Mouse (Mus musculus): ENCODE measurements around the gene Shisa5. TPM values are rescaled to one million over a fixed set of nuclear protein-coding genes. Genes with fewer than 3 reads are reported as not detected.
A peak's percentile ranks its signal among the peaks of the same experiment; 100 is the strongest.

Shisa5 gene
- 78.6 and 83.1 TPM in 2 replicates for polyA plus RNA-seq (2012; rRNA removed)

- TF ChIP-seq POLR2A (IDR thresholded peaks at IDR 0.05; ENCODE audit: borderline replicate concordance, extremely low read depth, insufficient read depth, insufficient read length, poor library complexity, severe bottlenecking) (0 out of 2 replicates have a peak, but pooled peaks have one; percentile 28), CTCF (IDR thresholded peaks at IDR 0.05; ENCODE audit: borderline replicate concordance, extremely low read depth, insufficient read depth, insufficient read length) (no peak)
- DNase-seq (ENCODE audit: low read depth) = peak; percentile 68
These were observed at the start of gene Shisa5 for GRCm38 (mm10) chr9:109038086-109038895. Gene Shisa5, plus strand, starts transcription at chr9:109038565.

DNA sequence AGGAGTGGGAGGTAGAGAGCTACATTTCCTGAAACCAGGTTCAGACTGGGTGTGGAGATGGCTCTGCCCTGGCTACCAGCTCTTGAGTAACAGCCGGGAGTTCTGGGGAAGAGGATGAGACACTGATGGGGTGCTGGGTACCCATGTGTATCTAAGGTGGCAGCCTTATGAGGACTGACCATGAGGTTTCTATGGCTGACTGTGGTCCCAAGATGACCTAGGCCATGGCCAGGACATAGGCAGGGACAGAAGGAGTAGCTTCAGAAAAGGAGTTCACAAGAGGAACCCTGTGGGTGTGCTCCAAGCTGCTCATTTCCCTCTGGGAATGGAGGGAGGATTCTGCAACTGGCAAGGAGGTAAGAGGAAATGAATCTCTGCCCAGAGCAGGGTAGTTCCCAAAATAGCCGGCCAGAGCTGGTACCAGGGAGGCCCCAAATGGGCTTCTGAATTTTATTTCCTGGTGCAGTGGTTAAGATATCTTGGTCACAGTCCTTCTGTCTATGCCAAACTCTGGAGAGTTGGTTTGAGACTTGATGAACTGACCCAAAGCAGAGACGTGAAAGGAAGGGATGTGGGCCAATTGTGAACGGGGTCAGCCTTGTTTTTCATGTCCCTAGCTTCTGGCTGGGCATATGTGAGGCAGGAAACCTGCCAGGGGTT lies 48.4 kb upstream of the Shisa5 start:
- no peak for TF ChIP-seq CTCF (IDR thresholded peaks at IDR 0.05; ENCODE audit: borderline replicate concordance, extremely low read depth, insufficient read depth, insufficient read length)
- TF ChIP-seq POLR2A (IDR thresholded peaks at IDR 0.05; ENCODE audit: borderline replicate concordance, extremely low read depth, insufficient read depth, insufficient read length, poor library complexity, severe bottlenecking) = no peak
- DNase-seq (ENCODE audit: low read depth) = no peak

DNA sequence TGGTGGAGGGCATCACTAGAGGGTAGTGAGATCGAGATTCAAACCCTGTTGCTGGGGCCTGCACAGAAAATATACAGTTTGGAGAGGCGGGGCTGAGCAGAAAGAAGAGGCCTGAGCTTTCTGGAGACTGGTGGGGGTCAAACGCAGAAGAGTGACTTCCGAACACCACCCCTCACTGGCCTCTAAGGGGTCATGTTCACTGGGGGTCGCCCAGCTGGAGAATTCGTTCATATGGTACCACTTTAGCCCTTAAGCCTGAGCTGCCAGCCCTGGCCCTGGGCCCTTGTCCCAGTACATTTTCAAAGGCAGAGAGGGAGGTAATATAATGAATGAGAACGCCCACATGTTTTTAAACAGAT lies 47.9 kb upstream of the Shisa5 start:
- TF ChIP-seq CTCF (IDR thresholded peaks at IDR 0.05; ENCODE audit: borderline replicate concordance, extremely low read depth, insufficient read depth, insufficient read length) (no peak), POLR2A (IDR thresholded peaks at IDR 0.05; ENCODE audit: borderline replicate concordance, extremely low read depth, insufficient read depth, insufficient read length, poor library complexity, severe bottlenecking) (no peak)
- no peak for DNase-seq (ENCODE audit: low read depth)

- TF ChIP-seq POLR2A (IDR thresholded peaks at IDR 0.05; ENCODE audit: borderline replicate concordance, extremely low read depth, insufficient read depth, insufficient read length, poor library complexity, severe bottlenecking) (peak; percentile 51; the same call in 1 of the 2 replicates), CTCF (IDR thresholded peaks at IDR 0.05; ENCODE audit: borderline replicate concordance, extremely low read depth, insufficient read depth, insufficient read length) (no peak)
- DNase-seq (ENCODE audit: low read depth) = peak; percentile 100
These were observed 46.8 kb upstream of the Shisa5 start, which contains the start of gene Pfkfb4 for GRCm38 (mm10) chr9:108991428-108992084. Gene Pfkfb4, plus strand, starts transcription at chr9:108991778.

GRCm38 (mm10) chr9:108992085-108992469 lies 46.3 kb upstream of the Shisa5 start:
- TF ChIP-seq CTCF (IDR thresholded peaks at IDR 0.05; ENCODE audit: borderline replicate concordance, extremely low read depth, insufficient read depth, insufficient read length) (no peak), POLR2A (IDR thresholded peaks at IDR 0.05; ENCODE audit: borderline replicate concordance, extremely low read depth, insufficient read depth, insufficient read length, poor library complexity, severe bottlenecking) (no peak)
- DNase-seq (ENCODE audit: low read depth) = no peak

GRCm38 (mm10) chr9:108992620-108993361 lies 45.6 kb upstream of the Shisa5 start:
- DNase-seq (ENCODE audit: low read depth) = no peak
- TF ChIP-seq CTCF (IDR thresholded peaks at IDR 0.05; ENCODE audit: borderline replicate concordance, extremely low read depth, insufficient read depth, insufficient read length) (no peak), POLR2A (IDR thresholded peaks at IDR 0.05; ENCODE audit: borderline replicate concordance, extremely low read depth, insufficient read depth, insufficient read length, poor library complexity, severe bottlenecking) (no peak)

- DNase-seq (ENCODE audit: low read depth) = no peak
- no peak for TF ChIP-seq CTCF (IDR thresholded peaks at IDR 0.05; ENCODE audit: borderline replicate concordance, extremely low read depth, insufficient read depth, insufficient read length)
- no peak for TF ChIP-seq POLR2A (IDR thresholded peaks at IDR 0.05; ENCODE audit: borderline replicate concordance, extremely low read depth, insufficient read depth, insufficient read length, poor library complexity, severe bottlenecking)
These were observed 42.0 kb upstream of the Shisa5 start for GRCm38 (mm10) chr9:108996411-108996810.

DNA sequence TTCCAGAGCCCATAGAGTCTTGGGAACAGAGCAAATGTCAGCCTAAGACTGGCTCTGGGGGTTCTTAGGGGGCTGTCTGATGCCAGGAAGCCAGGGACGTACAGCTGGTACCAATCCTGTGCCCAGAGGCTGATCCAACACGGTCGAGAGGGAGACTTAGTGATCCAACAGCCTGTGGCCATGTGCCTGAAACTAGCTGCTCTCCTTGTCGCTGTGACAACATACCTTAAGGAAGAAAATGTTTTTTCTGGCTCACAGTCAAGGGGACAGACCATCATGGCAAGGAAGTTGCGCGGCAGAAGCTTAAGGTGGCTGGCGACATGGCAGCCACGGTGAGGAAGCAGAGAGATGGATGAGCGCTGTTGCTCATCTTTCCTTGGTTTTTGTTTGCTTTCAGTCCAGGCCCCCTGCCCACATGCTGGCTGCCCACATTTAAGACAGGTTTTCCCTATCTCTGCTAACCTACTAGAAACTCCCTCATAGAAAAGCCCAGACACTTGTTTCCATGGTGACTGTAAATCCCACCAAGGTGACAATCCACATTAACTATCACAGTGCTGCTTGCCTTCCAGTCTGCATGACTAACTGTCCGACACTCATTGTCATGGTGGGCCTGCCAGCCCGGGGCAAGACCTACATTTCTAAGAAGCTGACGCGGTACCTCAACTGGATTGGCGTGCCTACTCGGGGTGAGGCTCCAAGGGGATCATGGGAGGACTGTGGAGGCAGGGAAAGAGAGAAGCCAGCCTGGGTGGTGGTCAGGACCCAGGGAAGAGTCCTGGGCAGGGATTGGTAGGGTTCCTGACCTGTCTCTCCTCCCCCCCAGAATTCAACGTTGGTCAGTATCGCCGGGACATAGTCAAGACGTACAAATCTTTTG lies 39.8 kb upstream of the Shisa5 start:
- no peak for TF ChIP-seq POLR2A (IDR thresholded peaks at IDR 0.05; ENCODE audit: borderline replicate concordance, extremely low read depth, insufficient read depth, insufficient read length, poor library complexity, severe bottlenecking)
- TF ChIP-seq CTCF (IDR thresholded peaks at IDR 0.05; ENCODE audit: borderline replicate concordance, extremely low read depth, insufficient read depth, insufficient read length) = no peak
- peak; percentile 22 for DNase-seq (ENCODE audit: low read depth)

DNA sequence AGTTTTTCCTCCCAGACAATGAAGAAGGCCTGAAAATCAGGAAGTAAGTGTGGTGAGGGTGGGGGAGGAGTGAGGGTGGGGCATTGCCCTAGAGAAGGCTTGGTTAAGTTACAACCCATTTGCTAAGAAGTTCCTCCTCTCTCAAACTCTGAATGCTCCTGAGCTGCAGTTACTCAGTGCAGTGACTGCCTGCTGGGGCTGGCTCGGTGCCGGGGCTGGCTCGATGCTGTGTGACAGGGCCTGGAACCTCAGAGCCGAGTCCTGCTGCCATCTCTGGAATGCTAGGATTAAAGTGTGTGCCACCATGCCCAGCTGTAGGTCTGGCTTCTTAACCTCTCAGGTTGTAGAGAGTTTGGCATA lies 39.2 kb upstream of the Shisa5 start:
- DNase-seq (ENCODE audit: low read depth) = no peak
- TF ChIP-seq CTCF (IDR thresholded peaks at IDR 0.05; ENCODE audit: borderline replicate concordance, extremely low read depth, insufficient read depth, insufficient read length) = no peak
- no peak for TF ChIP-seq POLR2A (IDR thresholded peaks at IDR 0.05; ENCODE audit: borderline replicate concordance, extremely low read depth, insufficient read depth, insufficient read length, poor library complexity, severe bottlenecking)

GRCm38 (mm10) chr9:109000726-109001125 lies 37.6 kb upstream of the Shisa5 start:
- TF ChIP-seq CTCF (IDR thresholded peaks at IDR 0.05; ENCODE audit: borderline replicate concordance, extremely low read depth, insufficient read depth, insufficient read length) = peak; percentile 93
- no peak for TF ChIP-seq POLR2A (IDR thresholded peaks at IDR 0.05; ENCODE audit: borderline replicate concordance, extremely low read depth, insufficient read depth, insufficient read length, poor library complexity, severe bottlenecking)
- DNase-seq (ENCODE audit: low read depth) = peak; percentile 79

All from brain, embryonic 14.5 days (tissue).